Mouse (Mus musculus) MEL (cell line): ENCODE data around the gene Serpina3b.

ENCODE experiments used
- BHLHE40 ChIP-seq: IDR thresholded peaks from 2 replicates; pipeline ENCODE4 v1.6.1; 2012; ENCODE audit warnings: low read depth, mild to moderate bottlenecking, inconsistent platforms, low read length, improper control_type of control experiment, borderline replicate concordance
- CHD2 ChIP-seq: IDR thresholded peaks from 2 replicates; pipeline ENCODE4 v1.6.1; 2011; ENCODE audit warnings: low read length, improper control_type of control experiment
- CTCF ChIP-seq, 3 experiments: IDR thresholded peaks in 2 of 3; conservative IDR thresholded peaks in 1 of 3; 2 replicates each; pipeline ENCODE4 v1.5.1; 2011 to 2012; ENCODE audit warnings: low read length in 3 of 3, low read depth in 2 of 3, mild to moderate bottlenecking in 2 of 3, improper control_type of control experiment in 1 of 3, inconsistent platforms in 1 of 3, mixed read lengths in 1 of 3, moderate library complexity in 1 of 3; ENCODE audit not compliant: control insufficient read depth in 1 of 3, insufficient read depth in 1 of 3, poor library complexity in 1 of 3, severe bottlenecking in 1 of 3
- E2F4 ChIP-seq: IDR thresholded peaks from 2 replicates; pipeline ENCODE4 v1.6.1; 2011; ENCODE audit warnings: low read depth, low read length, improper control_type of control experiment, borderline replicate concordance
- GATA1 ChIP-seq: IDR thresholded peaks from 2 replicates; pipeline ENCODE4 v1.6.1; 2011; ENCODE audit warnings: low read depth, low read length, improper control_type of control experiment
- HCFC1 ChIP-seq: IDR thresholded peaks from 2 replicates; pipeline ENCODE4 v1.6.1; 2012; ENCODE audit warnings: low read depth, mild to moderate bottlenecking, inconsistent platforms, low read length, improper control_type of control experiment, moderate library complexity
- MAX ChIP-seq: IDR thresholded peaks from 2 replicates; pipeline ENCODE4 v1.6.1; 2011; ENCODE audit warnings: low read length, improper control_type of control experiment
- MYC ChIP-seq: IDR thresholded peaks from 2 replicates; pipeline ENCODE4 v1.6.1; 2011; ENCODE audit warnings: low read depth, mild to moderate bottlenecking, low read length, improper control_type of control experiment, moderate library complexity
- POLR2A ChIP-seq, 2 experiments: IDR thresholded peaks; 2 replicates each; pipeline ENCODE4 v1.6.1; 2011 to 2012; ENCODE audit warnings: low read length in 2 of 2, mild to moderate bottlenecking in 2 of 2, control low read depth in 1 of 2, improper control_type of control experiment in 1 of 2, low read depth in 1 of 2, moderate library complexity in 1 of 2; ENCODE audit not compliant: control insufficient read depth in 1 of 2, insufficient read depth in 1 of 2, poor library complexity in 1 of 2
- UBTF ChIP-seq: IDR thresholded peaks from 2 replicates; pipeline ENCODE4 v1.6.1; 2012; ENCODE audit warnings: low read depth, mild to moderate bottlenecking, inconsistent platforms, low read length, improper control_type of control experiment, moderate library complexity, borderline replicate concordance; ENCODE audit not compliant: insufficient read depth
- ZC3H11A ChIP-seq: IDR thresholded peaks from 2 replicates; pipeline ENCODE4 v1.6.1; 2012; ENCODE audit warnings: low read depth, mild to moderate bottlenecking, inconsistent platforms, low read length, improper control_type of control experiment

DNA sequence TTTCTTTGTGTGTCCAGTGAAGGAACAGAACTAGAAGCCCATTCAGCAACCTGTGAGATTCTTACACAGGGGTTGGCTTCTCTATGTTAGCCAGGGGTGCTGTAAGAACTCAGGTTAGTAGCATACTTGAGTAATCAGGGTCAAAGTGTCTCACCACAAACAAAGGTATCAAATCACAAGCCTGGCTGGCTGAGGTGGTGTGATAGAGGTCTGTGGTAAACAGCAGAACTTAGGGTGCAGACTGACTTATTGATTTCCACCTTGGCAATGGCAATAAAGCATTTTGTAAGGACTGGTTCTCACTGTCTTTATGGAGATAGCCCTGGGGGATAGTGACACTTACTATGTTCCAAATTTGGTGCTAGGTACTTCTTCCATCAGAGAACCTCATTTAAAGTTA lies 21.9 kb upstream of the Serpina3b start:
- TF ChIP-seq MYC (no peak), CTCF (IDR thresholded peaks at IDR 0.05 in 2 of 3, conservative IDR thresholded peaks at IDR 0.05 in 1 of 3; ENCODE audit: control insufficient read depth in 1 of 3, insufficient read depth in 1 of 3, low read depth in 2 of 3, low read length in 3 of 3, poor library complexity in 1 of 3, severe bottlenecking in 1 of 3) (no peak), ZC3H11A (no peak), BHLHE40 (no peak), CHD2 (no peak), UBTF (no peak), HCFC1 (no peak), POLR2A (IDR thresholded peaks at IDR 0.05; ENCODE audit: control insufficient read depth in 1 of 2, insufficient read depth in 1 of 2, low read depth in 1 of 2, low read length in 2 of 2, poor library complexity in 1 of 2) (no peak), MAX (no peak), E2F4 (no peak), GATA1 (no peak)
